Mouse (Mus musculus): ENCODE measurements around the gene Pspn.

- TF ChIP-seq GATA1 (IDR thresholded peaks at IDR 0.05; ENCODE audit: borderline replicate concordance, low read length), result no peak
- no peak for TF ChIP-seq FLI1 (IDR thresholded peaks at IDR 0.05; ENCODE audit: low read length)
Observed at GRCm38 (mm10) chr17:56958667-56959066, 41.2 kb downstream of the Pspn start.
